Mouse (Mus musculus) olfactory bulb, adult 2 months (tissue): ENCODE measurements around the gene Dkc1.

Source experiments
- CTCF ChIP-seq: fragments of 200-500 bp; IDR thresholded peaks from 2 replicates; pipeline ENCODE4 v1.5.1; 2012; ENCODE audit warnings: low read depth, mild to moderate bottlenecking, low read length, moderate library complexity; ENCODE audit not compliant: insufficient read depth
- POLR2A ChIP-seq: fragments of 200-500 bp; IDR thresholded peaks from 2 replicates; pipeline ENCODE4 v1.6.1; 2012; ENCODE audit warnings: mild to moderate bottlenecking, low read depth, low read length, moderate library complexity; ENCODE audit not compliant: insufficient read depth

- no peak for TF ChIP-seq POLR2A
- no peak for TF ChIP-seq CTCF
Observed at GRCm38 (mm10) chrX:75046921-75047635, 48.6 kb upstream of the Dkc1 start.
